Mouse (Mus musculus): Measurements from ENCODE around the gene Gch1. TPM values are rescaled to one million over a fixed set of nuclear protein-coding genes. Genes with fewer than 3 reads are reported as not detected.

The Gch1 gene
- total and polyA plus RNA-seq, 2 experiments: 133 to 200 TPM

DNA sequence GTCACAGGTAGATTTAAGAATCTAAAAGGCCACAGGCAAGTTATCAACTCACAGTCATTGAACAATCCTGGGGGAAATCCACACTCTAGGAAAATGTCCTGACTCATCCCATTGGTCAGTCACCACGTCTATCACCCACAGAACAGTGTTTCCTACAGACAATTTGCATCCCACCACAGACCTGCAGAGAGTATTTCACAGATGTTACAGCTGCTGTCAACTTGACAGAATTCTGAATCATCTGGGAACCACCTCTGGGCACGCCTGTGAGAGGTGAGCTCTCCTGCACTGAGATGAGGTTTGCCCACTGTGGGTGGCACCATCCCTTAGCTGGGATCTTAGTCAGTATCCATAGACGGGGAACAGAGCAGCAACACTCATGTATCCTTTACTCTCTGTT is 81.8 kb downstream of the Gch1 start:
- DNase-seq (ENCODE audit: extremely low read depth, low read depth, low spot score): no peak
- Histone ChIP-seq H3K4me1 (ENCODE audit: control insufficient read depth, insufficient read depth, low read length) (peaks cover 5% of the 10 kb centered on the region), H3K27ac (replicated peaks; ENCODE audit: insufficient read depth, low read depth, low read length) (no peak overlapping the region), H3K36me3 (ENCODE audit: control insufficient read depth, insufficient read depth, low read length) (no peaks in the 10 kb centered on the region), H3K79me2 (ENCODE audit: control insufficient read depth, insufficient read depth, low read length) (no peaks in the 10 kb centered on the region), H3K9ac (ENCODE audit: low read depth, low read length) (no peak overlapping the region), H3K27me3 (ENCODE audit: control insufficient read depth, insufficient read depth, low read length) (0 out of 2 replicates have a peak, but pooled peaks cover 2% of the 10 kb centered on the region), H3K4me3 (ENCODE audit: insufficient read depth, low read depth, low read length) (no peak overlapping the region)
- 90% methylated on average over 3 of the region's 3 CpGs for WGBS
- TF ChIP-seq CTCF (IDR thresholded peaks at IDR 0.05; ENCODE audit: low read depth, low read length) (no peak), POLR2A (IDR thresholded peaks at IDR 0.05; ENCODE audit: extremely low read depth, insufficient read depth, low read length) (no peak)

DNA sequence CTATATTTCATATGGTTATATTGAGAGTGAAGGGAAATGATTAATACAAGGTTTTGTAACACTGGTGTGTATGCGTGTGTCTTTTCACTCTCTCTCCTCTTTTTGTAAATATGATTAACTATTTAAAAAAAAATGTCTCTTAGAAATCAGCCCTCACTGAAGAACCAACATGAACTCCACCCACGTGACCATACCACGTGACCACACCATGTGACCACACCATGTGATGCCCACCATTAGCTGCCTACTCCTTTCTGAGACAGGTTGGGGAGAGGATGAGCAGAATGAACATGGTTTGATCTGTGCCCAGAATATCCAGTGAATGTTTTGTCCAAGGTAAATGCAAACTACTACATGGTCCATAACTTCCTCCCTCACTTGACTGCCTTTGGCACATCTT is 83.5 kb downstream of the Gch1 start:
- WGBS: 97% methylated on average over 3 of the region's 3 CpGs
- H3K36me3 ChIP-seq (ENCODE audit: control insufficient read depth, insufficient read depth, low read length): no peaks in the 10 kb centered on the region
- H3K9ac ChIP-seq (ENCODE audit: low read depth, low read length): no peak overlapping the region
- H3K4me3 ChIP-seq (ENCODE audit: insufficient read depth, low read depth, low read length): no peak overlapping the region
- DNase-seq (ENCODE audit: extremely low read depth, low read depth, low spot score): no peak
- peaks cover 5% of the 10 kb centered on the region for H3K4me1 ChIP-seq (ENCODE audit: control insufficient read depth, insufficient read depth, low read length)
- 0 out of 2 replicates have a peak, but pooled peaks cover under 1% of the 10 kb centered on the region for H3K27me3 ChIP-seq (ENCODE audit: control insufficient read depth, insufficient read depth, low read length)
- no peak for TF ChIP-seq POLR2A (IDR thresholded peaks at IDR 0.05; ENCODE audit: extremely low read depth, insufficient read depth, low read length)
- H3K79me2 ChIP-seq (ENCODE audit: control insufficient read depth, insufficient read depth, low read length): no peaks in the 10 kb centered on the region
- no peak overlapping the region for H3K27ac ChIP-seq (replicated peaks; ENCODE audit: insufficient read depth, low read depth, low read length)

DNA sequence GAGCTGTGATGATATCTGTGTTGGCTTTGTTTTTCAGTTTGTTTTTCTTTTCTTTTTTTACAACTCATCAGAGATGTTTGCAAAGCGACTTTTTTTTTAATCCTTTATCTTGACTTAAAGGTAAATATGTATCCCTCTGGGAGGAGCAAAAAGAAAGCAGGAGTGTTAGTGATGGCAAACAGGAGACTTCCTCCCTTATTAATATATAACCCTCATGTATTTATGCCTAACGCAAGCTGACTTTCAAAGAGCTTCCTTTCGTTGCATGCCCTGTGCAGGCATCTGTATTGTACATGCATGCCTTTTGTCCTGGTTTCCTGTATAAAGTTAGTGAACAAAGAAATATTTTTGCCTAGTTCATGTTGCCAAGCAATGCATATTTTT is 84.0 kb downstream of the Gch1 start:
- Histone ChIP-seq H3K4me3 (ENCODE audit: insufficient read depth, low read depth, low read length) (no peak overlapping the region), H3K36me3 (ENCODE audit: control insufficient read depth, insufficient read depth, low read length) (no peaks in the 10 kb centered on the region), H3K9ac (ENCODE audit: low read depth, low read length) (no peak overlapping the region), H3K27me3 (ENCODE audit: control insufficient read depth, insufficient read depth, low read length) (no peaks in the 10 kb centered on the region), H3K4me1 (ENCODE audit: control insufficient read depth, insufficient read depth, low read length) (peaks cover 5% of the 10 kb centered on the region), H3K79me2 (ENCODE audit: control insufficient read depth, insufficient read depth, low read length) (no peaks in the 10 kb centered on the region), H3K27ac (replicated peaks; ENCODE audit: insufficient read depth, low read depth, low read length) (no peak overlapping the region)
- TF ChIP-seq CTCF (IDR thresholded peaks at IDR 0.05; ENCODE audit: low read depth, low read length): no peak
- TF ChIP-seq POLR2A (IDR thresholded peaks at IDR 0.05; ENCODE audit: extremely low read depth, insufficient read depth, low read length): no peak
- no peak for DNase-seq (ENCODE audit: extremely low read depth, low read depth, low spot score)
- WGBS: 60% methylated on average over 3 of the region's 3 CpGs

DNA sequence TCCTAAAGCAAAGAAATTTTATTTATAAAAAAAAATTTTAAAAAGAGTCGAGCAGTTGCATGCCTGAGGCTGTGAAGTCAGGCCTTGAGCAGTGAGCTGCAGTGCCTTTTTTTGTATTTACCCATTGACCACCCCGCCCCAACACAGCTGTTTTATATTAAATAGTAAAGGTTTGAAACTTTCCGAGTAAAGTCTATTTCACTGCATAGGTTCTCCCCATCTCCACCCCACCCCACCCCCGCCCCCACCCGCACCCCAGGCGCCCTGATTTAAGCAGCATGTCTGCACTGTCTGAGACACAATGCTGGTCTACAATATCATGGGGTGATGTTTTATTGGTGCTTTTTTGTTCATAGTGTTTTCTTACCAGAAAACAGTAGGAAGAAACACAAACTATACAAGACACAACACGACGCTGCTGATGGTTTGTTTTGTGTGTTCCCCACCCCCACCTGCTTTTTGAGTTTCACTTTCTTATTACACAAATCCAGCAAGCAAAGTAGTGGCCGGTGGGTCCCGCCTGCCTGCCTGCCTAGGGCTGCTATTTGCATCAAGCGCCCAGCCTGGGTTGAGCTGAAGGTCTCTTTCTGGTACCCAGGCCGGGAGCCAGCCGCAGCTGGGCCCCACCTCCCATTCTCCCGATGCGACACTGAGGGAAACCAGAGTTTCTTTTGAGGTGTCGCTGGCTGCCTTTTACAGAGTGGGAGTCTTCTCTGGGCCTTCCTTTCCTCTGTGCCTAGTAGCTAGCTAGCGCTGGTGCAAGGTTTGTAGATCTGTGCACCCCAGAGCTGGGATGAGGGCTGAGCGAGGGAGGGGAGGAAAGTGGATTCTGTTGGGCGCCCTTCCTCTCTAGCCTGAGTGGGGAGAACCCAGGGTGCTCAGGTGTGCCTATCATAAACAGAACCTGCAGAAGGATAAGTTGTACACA is 84.7 kb downstream of the Gch1 start:
- no peaks in the 10 kb centered on the region for H3K27me3 ChIP-seq (ENCODE audit: control insufficient read depth, insufficient read depth, low read length)
- peak overlapping the region; percentile 66 for H3K4me3 ChIP-seq (ENCODE audit: insufficient read depth, low read depth, low read length)
- DNase-seq (ENCODE audit: extremely low read depth, low read depth, low spot score): peak; percentile 12
- no peak overlapping the region for H3K27ac ChIP-seq (replicated peaks; ENCODE audit: insufficient read depth, low read depth, low read length)
- 33% methylated on average over 19 of the region's 19 CpGs for WGBS
- H3K36me3 ChIP-seq (ENCODE audit: control insufficient read depth, insufficient read depth, low read length): no peaks in the 10 kb centered on the region
- peaks cover 5% of the 10 kb centered on the region for H3K4me1 ChIP-seq (ENCODE audit: control insufficient read depth, insufficient read depth, low read length)
- H3K79me2 ChIP-seq (ENCODE audit: control insufficient read depth, insufficient read depth, low read length): no peaks in the 10 kb centered on the region
- no peak for TF ChIP-seq POLR2A (IDR thresholded peaks at IDR 0.05; ENCODE audit: extremely low read depth, insufficient read depth, low read length)
- no peak for TF ChIP-seq CTCF (IDR thresholded peaks at IDR 0.05; ENCODE audit: low read depth, low read length)
- H3K9ac ChIP-seq (ENCODE audit: low read depth, low read length): peak overlapping the region; percentile 50; the same call in 1 of the 2 replicates

Other genes with a start within 250 kb of the Gch1 start
- gene Wdhd1, start 87.4 kb upstream of the Gch1 start, total RNA-seq (2014; rRNA removed): 1.0 and 1.3 TPM in 2 replicates
- gene Wdhd1, start 87.4 kb upstream of the Gch1 start, polyA plus RNA-seq (2012; rRNA removed): 0.21 and 0.24 TPM in 2 replicates
- 8.3 and 9.1 TPM in 2 replicates for gene Socs4, start 87.5 kb upstream of the Gch1 start, total RNA-seq (2014; rRNA removed)
- 1.8 and 2.1 TPM in 2 replicates for gene Socs4, start 87.5 kb upstream of the Gch1 start, polyA plus RNA-seq (2012; rRNA removed)
- 22.2 and 25.6 TPM in 2 replicates for gene Mapk1ip1l, start 108.9 kb upstream of the Gch1 start, total RNA-seq (2014; rRNA removed)
- gene Mapk1ip1l, start 108.9 kb upstream of the Gch1 start, polyA plus RNA-seq (2012; rRNA removed): 33.6 and 35.4 TPM in 2 replicates
- gene Lgals3, start 178.3 kb upstream of the Gch1 start, total RNA-seq (2014; rRNA removed): 6.8 and 7.2 TPM in 2 replicates
- 5.2 and 7.9 TPM in 2 replicates for gene Lgals3, start 178.3 kb upstream of the Gch1 start, polyA plus RNA-seq (2012; rRNA removed)
- 0.74 and 1.2 TPM in 2 replicates for gene Dlgap5, start 229.0 kb upstream of the Gch1 start, total RNA-seq (2014; rRNA removed)
- 0.04 TPM in 1 of 2 replicates, not detected in the other for gene Dlgap5, start 229.0 kb upstream of the Gch1 start, polyA plus RNA-seq (2012; rRNA removed)

Data from liver, adult 2 months (tissue).